Mouse (Mus musculus): Measurements from ENCODE around the gene Olfr901. TPM values are rescaled to one million over a fixed set of nuclear protein-coding genes. Genes with fewer than 3 reads are reported as not detected.

Gene Olfr901
- total and polyA plus RNA-seq, 2 experiments from 2014 or later, result not detected

DNA sequence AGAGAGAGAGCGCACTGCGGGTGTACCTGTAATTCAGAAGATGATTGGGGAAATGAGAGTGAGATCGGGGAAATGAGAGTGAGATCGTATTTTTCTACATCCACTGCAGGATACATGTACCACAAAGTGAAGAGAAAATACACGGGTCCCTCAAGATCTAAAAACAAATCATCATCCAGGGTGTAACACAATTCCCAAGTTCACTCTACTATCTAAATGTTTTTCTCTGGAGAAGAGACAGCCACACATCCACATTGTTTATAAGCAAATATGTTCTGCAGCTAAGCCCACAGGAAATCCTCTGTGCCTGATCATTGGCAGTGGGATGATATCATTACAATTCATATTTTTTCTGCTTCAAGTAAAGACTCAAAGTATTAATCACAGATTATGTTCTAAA, 18.1 kb downstream of the Olfr901 start, which contains the start of gene Olfr902:
Olfr902 (plus strand) TSS at position 301 of the 400 bp plus-strand sequence.
- TF ChIP-seq EP300 (IDR thresholded peaks at IDR 0.05; ENCODE audit: low read depth) (no peak), CTCF (IDR thresholded peaks at IDR 0.05; ENCODE audit: low read depth) (no peak)
- ATAC-seq (ENCODE audit: insufficient read depth, low read depth) (no peak), DNase-seq (ENCODE audit: low spot score) (no peak)
- no peak within 1 kb of the TSS for H3K4me3 ChIP-seq (ENCODE audit: low read depth, low read length)
- no peaks in the 10 kb centered on the region for H3K27me3 ChIP-seq (ENCODE audit: control insufficient read depth, insufficient read depth, low read length)
- H3K9ac ChIP-seq (replicated peaks; ENCODE audit: low read depth, low read length), result no peak within 1 kb of the TSS
- 82% methylated on average over 5 of the region's 5 CpGs for WGBS
- no peak within 1 kb of the TSS for H3K27ac ChIP-seq (ENCODE audit: low read depth)
- no peaks in the 10 kb centered on the region for H3K9me3 ChIP-seq (replicated peaks; ENCODE audit: control insufficient read depth, low read length)
- no peak within 1 kb of the TSS for H3K4me2 ChIP-seq (ENCODE audit: low read depth, low read length)
- H3K36me3 ChIP-seq (replicated peaks; ENCODE audit: control insufficient read depth, insufficient read depth, low read length), result no peaks in the 10 kb centered on the region
- H3K4me1 ChIP-seq (ENCODE audit: control insufficient read depth, insufficient read depth), result no peaks in the 10 kb centered on the region

DNA sequence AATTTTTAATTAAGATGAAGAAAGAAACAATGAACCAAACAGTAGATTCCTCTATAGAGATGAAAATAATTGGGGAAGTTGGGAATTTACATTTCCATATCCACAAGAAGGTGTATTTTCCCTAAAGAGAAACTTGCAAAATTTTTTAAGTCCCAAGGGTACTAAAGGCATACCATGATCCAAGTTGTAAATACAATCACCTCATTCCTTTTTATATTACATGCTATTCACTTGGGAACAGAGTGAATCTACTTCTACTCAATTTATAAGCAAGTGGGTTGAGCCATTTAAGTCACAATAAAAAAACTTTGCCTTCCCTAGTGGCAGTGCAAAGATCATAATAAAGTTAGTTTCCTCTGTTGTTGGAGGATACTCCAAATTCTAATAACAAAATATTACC, 33.6 kb downstream of the Olfr901 start, which contains the start of gene Olfr904:
Olfr904 (plus strand) TSS at position 301 of the 400 bp plus-strand sequence.
- no peak within 1 kb of the TSS for H3K4me3 ChIP-seq (ENCODE audit: low read depth, low read length)
- ATAC-seq (ENCODE audit: insufficient read depth, low read depth) (no peak), DNase-seq (ENCODE audit: low spot score) (no peak)
- TF ChIP-seq CTCF (IDR thresholded peaks at IDR 0.05; ENCODE audit: low read depth) (no peak), EP300 (IDR thresholded peaks at IDR 0.05; ENCODE audit: low read depth) (no peak)
- H3K27ac ChIP-seq (ENCODE audit: low read depth), result no peak within 1 kb of the TSS
- H3K27me3 ChIP-seq (ENCODE audit: control insufficient read depth, insufficient read depth, low read length), result no peaks in the 10 kb centered on the region
- no peaks in the 10 kb centered on the region for H3K4me1 ChIP-seq (ENCODE audit: control insufficient read depth, insufficient read depth)
- no peak within 1 kb of the TSS for H3K4me2 ChIP-seq (ENCODE audit: low read depth, low read length)
- H3K36me3 ChIP-seq (replicated peaks; ENCODE audit: control insufficient read depth, insufficient read depth, low read length), result no peaks in the 10 kb centered on the region
- no peaks in the 10 kb centered on the region for H3K9me3 ChIP-seq (replicated peaks; ENCODE audit: control insufficient read depth, low read length)
- no peak within 1 kb of the TSS for H3K9ac ChIP-seq (replicated peaks; ENCODE audit: low read depth, low read length)

DNA sequence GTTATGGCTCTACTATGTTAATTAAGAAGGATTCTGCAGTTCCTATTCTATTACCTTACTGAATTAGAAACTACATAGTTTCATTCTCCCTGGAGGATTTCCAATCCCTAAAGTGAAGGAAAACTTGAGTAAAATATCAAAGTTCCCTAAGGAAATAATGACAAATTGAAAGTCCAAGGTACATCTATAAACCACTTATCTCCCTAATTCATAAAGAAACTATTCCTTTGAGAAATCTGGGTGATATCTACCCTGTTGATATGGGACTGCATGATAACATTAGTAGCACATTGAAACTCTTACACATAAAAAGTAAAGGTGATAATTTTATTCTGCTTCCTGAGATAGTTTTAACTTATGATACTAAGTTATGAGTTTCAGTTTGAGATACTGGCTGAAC, 41.6 kb downstream of the Olfr901 start, which contains the start of gene Olfr905:
Olfr905 (plus strand) TSS at position 301 of the 400 bp plus-strand sequence.
- Histone ChIP-seq H3K9me3 (replicated peaks; ENCODE audit: control insufficient read depth, low read length) (no peaks in the 10 kb centered on the region), H3K4me2 (ENCODE audit: low read depth, low read length) (no peak within 1 kb of the TSS), H3K4me3 (ENCODE audit: low read depth, low read length) (no peak within 1 kb of the TSS), H3K27ac (ENCODE audit: low read depth) (no peak within 1 kb of the TSS), H3K36me3 (replicated peaks; ENCODE audit: control insufficient read depth, insufficient read depth, low read length) (no peaks in the 10 kb centered on the region), H3K9ac (replicated peaks; ENCODE audit: low read depth, low read length) (no peak within 1 kb of the TSS), H3K27me3 (ENCODE audit: control insufficient read depth, insufficient read depth, low read length) (no peaks in the 10 kb centered on the region), H3K4me1 (ENCODE audit: control insufficient read depth, insufficient read depth) (no peaks in the 10 kb centered on the region)
- DNase-seq (ENCODE audit: low spot score), result no peak
- TF ChIP-seq EP300 (IDR thresholded peaks at IDR 0.05; ENCODE audit: low read depth) (no peak), CTCF (IDR thresholded peaks at IDR 0.05; ENCODE audit: low read depth) (no peak)
- no peak for ATAC-seq (ENCODE audit: insufficient read depth, low read depth)

Other genes with a start within 250 kb of the Olfr901 start
- gene Olfr891, start 248.6 kb upstream of the Olfr901 start, total RNA-seq (2014; rRNA removed; ENCODE audit: low replicate concordance), result not detected in 2 replicates
- gene Olfr891, start 248.6 kb upstream of the Olfr901 start, polyA plus RNA-seq (2015; fragmentation: Nextera tagmentation; extraction: Ambion mirVana), result not detected in 2 replicates
- not detected in 2 replicates for gene Olfr893, start 221.1 kb upstream of the Olfr901 start, total RNA-seq (2014; rRNA removed; ENCODE audit: low replicate concordance)
- not detected in 2 replicates for gene Olfr893, start 221.1 kb upstream of the Olfr901 start, polyA plus RNA-seq (2015; fragmentation: Nextera tagmentation; extraction: Ambion mirVana)
- not detected in 2 replicates for gene Olfr894, start 211.4 kb upstream of the Olfr901 start, total RNA-seq (2014; rRNA removed; ENCODE audit: low replicate concordance)
- not detected in 2 replicates for gene Olfr894, start 211.4 kb upstream of the Olfr901 start, polyA plus RNA-seq (2015; fragmentation: Nextera tagmentation; extraction: Ambion mirVana)
- not detected in 2 replicates for gene Olfr143, start 176.7 kb upstream of the Olfr901 start, total RNA-seq (2014; rRNA removed; ENCODE audit: low replicate concordance)
- not detected in 2 replicates for gene Olfr143, start 176.7 kb upstream of the Olfr901 start, polyA plus RNA-seq (2015; fragmentation: Nextera tagmentation; extraction: Ambion mirVana)
- gene Olfr895, start 161.6 kb upstream of the Olfr901 start, total RNA-seq (2014; rRNA removed; ENCODE audit: low replicate concordance), result not detected in 2 replicates
- gene Olfr895, start 161.6 kb upstream of the Olfr901 start, polyA plus RNA-seq (2015; fragmentation: Nextera tagmentation; extraction: Ambion mirVana), result not detected in 2 replicates
- gene Olfr896-ps1, start 138.3 kb upstream of the Olfr901 start, total RNA-seq (2014; rRNA removed; ENCODE audit: low replicate concordance), result not detected in 2 replicates
- gene Olfr896-ps1, start 138.3 kb upstream of the Olfr901 start, polyA plus RNA-seq (2015; fragmentation: Nextera tagmentation; extraction: Ambion mirVana), result not detected in 2 replicates
- not detected in 2 replicates for gene Olfr25, start 100.4 kb upstream of the Olfr901 start, total RNA-seq (2014; rRNA removed; ENCODE audit: low replicate concordance)
- gene Olfr25, start 100.4 kb upstream of the Olfr901 start, polyA plus RNA-seq (2015; fragmentation: Nextera tagmentation; extraction: Ambion mirVana), result not detected in 2 replicates
- not detected in 2 replicates for gene Olfr898, start 81.0 kb upstream of the Olfr901 start, total RNA-seq (2014; rRNA removed; ENCODE audit: low replicate concordance)
- not detected in 2 replicates for gene Olfr898, start 81.0 kb upstream of the Olfr901 start, polyA plus RNA-seq (2015; fragmentation: Nextera tagmentation; extraction: Ambion mirVana)
- gene Olfr250, start 62.6 kb upstream of the Olfr901 start, total RNA-seq (2014; rRNA removed; ENCODE audit: low replicate concordance), result not detected in 2 replicates
- not detected in 2 replicates for gene Olfr250, start 62.6 kb upstream of the Olfr901 start, polyA plus RNA-seq (2015; fragmentation: Nextera tagmentation; extraction: Ambion mirVana)
- not detected in 2 replicates for gene Olfr251, start 52.4 kb upstream of the Olfr901 start, total RNA-seq (2014; rRNA removed; ENCODE audit: low replicate concordance)
- gene Olfr251, start 52.4 kb upstream of the Olfr901 start, polyA plus RNA-seq (2015; fragmentation: Nextera tagmentation; extraction: Ambion mirVana), result not detected in 2 replicates
- gene Olfr147, start 27.8 kb upstream of the Olfr901 start, total RNA-seq (2014; rRNA removed; ENCODE audit: low replicate concordance), result not detected in 2 replicates
- not detected in 2 replicates for gene Olfr147, start 27.8 kb upstream of the Olfr901 start, polyA plus RNA-seq (2015; fragmentation: Nextera tagmentation; extraction: Ambion mirVana)
- gene Olfr902, start 18.2 kb downstream of the Olfr901 start, total RNA-seq (2014; rRNA removed; ENCODE audit: low replicate concordance), result not detected in 2 replicates
- gene Olfr902, start 18.2 kb downstream of the Olfr901 start, polyA plus RNA-seq (2015; fragmentation: Nextera tagmentation; extraction: Ambion mirVana), result not detected in 2 replicates
- not detected in 2 replicates for gene Olfr904, start 33.7 kb downstream of the Olfr901 start, total RNA-seq (2014; rRNA removed; ENCODE audit: low replicate concordance)
- gene Olfr904, start 33.7 kb downstream of the Olfr901 start, polyA plus RNA-seq (2015; fragmentation: Nextera tagmentation; extraction: Ambion mirVana), result not detected in 2 replicates
- gene Olfr905, start 41.7 kb downstream of the Olfr901 start, total RNA-seq (2014; rRNA removed; ENCODE audit: low replicate concordance), result not detected in 2 replicates
- not detected in 2 replicates for gene Olfr905, start 41.7 kb downstream of the Olfr901 start, polyA plus RNA-seq (2015; fragmentation: Nextera tagmentation; extraction: Ambion mirVana)
- gene Olfr906, start 57.6 kb downstream of the Olfr901 start, total RNA-seq (2014; rRNA removed; ENCODE audit: low replicate concordance), result not detected in 2 replicates
- gene Olfr906, start 57.6 kb downstream of the Olfr901 start, polyA plus RNA-seq (2015; fragmentation: Nextera tagmentation; extraction: Ambion mirVana), result not detected in 2 replicates
- gene Olfr907, start 66.3 kb downstream of the Olfr901 start, total RNA-seq (2014; rRNA removed; ENCODE audit: low replicate concordance), result not detected in 2 replicates
- not detected in 2 replicates for gene Olfr907, start 66.3 kb downstream of the Olfr901 start, polyA plus RNA-seq (2015; fragmentation: Nextera tagmentation; extraction: Ambion mirVana)
- gene Olfr911-ps1, start 92.1 kb downstream of the Olfr901 start, total RNA-seq (2014; rRNA removed; ENCODE audit: low replicate concordance), result not detected in 2 replicates
- gene Olfr911-ps1, start 92.1 kb downstream of the Olfr901 start, polyA plus RNA-seq (2015; fragmentation: Nextera tagmentation; extraction: Ambion mirVana), result not detected in 2 replicates
- gene Olfr910, start 108.4 kb downstream of the Olfr901 start, total RNA-seq (2014; rRNA removed; ENCODE audit: low replicate concordance), result not detected in 2 replicates
- gene Olfr910, start 108.4 kb downstream of the Olfr901 start, polyA plus RNA-seq (2015; fragmentation: Nextera tagmentation; extraction: Ambion mirVana), result not detected in 2 replicates
- not detected in 2 replicates for gene Olfr912, start 150.7 kb downstream of the Olfr901 start, total RNA-seq (2014; rRNA removed; ENCODE audit: low replicate concordance)
- gene Olfr912, start 150.7 kb downstream of the Olfr901 start, polyA plus RNA-seq (2015; fragmentation: Nextera tagmentation; extraction: Ambion mirVana), result not detected in 2 replicates
- not detected in 2 replicates for gene Olfr913, start 163.3 kb downstream of the Olfr901 start, total RNA-seq (2014; rRNA removed; ENCODE audit: low replicate concordance)
- gene Olfr913, start 163.3 kb downstream of the Olfr901 start, polyA plus RNA-seq (2015; fragmentation: Nextera tagmentation; extraction: Ambion mirVana), result not detected in 2 replicates
- not detected in 2 replicates for gene Olfr914, start 175.6 kb downstream of the Olfr901 start, total RNA-seq (2014; rRNA removed; ENCODE audit: low replicate concordance)
- gene Olfr914, start 175.6 kb downstream of the Olfr901 start, polyA plus RNA-seq (2015; fragmentation: Nextera tagmentation; extraction: Ambion mirVana), result not detected in 2 replicates
- gene Olfr916, start 230.4 kb downstream of the Olfr901 start, total RNA-seq (2014; rRNA removed; ENCODE audit: low replicate concordance), result not detected in 2 replicates
- not detected in 2 replicates for gene Olfr916, start 230.4 kb downstream of the Olfr901 start, polyA plus RNA-seq (2015; fragmentation: Nextera tagmentation; extraction: Ambion mirVana)
- gene Olfr917, start 236.4 kb downstream of the Olfr901 start, total RNA-seq (2014; rRNA removed; ENCODE audit: low replicate concordance), result not detected in 2 replicates
- gene Olfr917, start 236.4 kb downstream of the Olfr901 start, polyA plus RNA-seq (2015; fragmentation: Nextera tagmentation; extraction: Ambion mirVana), result not detected in 2 replicates
- not detected in 2 replicates for gene Olfr918, start 245.1 kb downstream of the Olfr901 start, total RNA-seq (2014; rRNA removed; ENCODE audit: low replicate concordance)
- gene Olfr918, start 245.1 kb downstream of the Olfr901 start, polyA plus RNA-seq (2015; fragmentation: Nextera tagmentation; extraction: Ambion mirVana), result not detected in 2 replicates